16 mouse cellular contexts compared by ENCODE assay signal in the genomic region with DNA sequence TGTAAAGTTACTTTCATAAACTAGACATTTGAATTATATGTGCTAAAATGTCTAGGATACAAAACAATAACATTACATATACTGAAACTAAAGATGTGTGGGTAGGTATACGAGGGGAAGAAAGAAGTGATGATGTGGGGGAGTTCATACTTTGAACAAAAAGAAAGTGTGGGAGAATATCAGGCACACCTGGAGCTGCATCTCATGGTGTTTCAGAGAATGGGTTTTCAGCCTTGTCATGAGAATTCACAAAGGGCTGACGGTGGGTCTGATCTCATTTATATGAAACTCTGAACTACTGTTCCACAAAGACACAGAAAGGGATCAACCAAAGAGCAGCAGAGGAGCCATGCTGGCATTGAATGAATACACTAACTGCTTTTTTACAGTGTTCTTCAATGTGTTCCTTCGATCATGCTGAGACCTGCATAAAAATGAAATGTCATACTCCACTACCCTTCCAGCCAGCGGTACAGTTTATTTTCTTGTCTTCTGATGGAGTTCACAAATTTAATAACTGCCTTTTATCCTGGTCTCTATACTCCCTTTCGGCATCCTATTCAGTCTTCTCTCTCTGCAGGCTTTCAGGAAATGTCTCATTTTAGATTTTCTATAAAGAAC.
"Had no signal": no experiment of that assay in that cellular context is flagged by ENCODE, and none has a peak within 500 bp of the region (broad histone marks: within the 10 kb centered on the region; RNA-seq: fewer than 3 reads in every experiment).

No protein-coding gene starts in this region.

- H3K4me2 ChIP-seq: liver, embryonic 13.5 days; neural tube, embryonic 13.5 days; stomach, embryonic 15.5 days had no signal

- H3K36me3 ChIP-seq: liver, embryonic 13.5 days; neural tube, embryonic 13.5 days; stomach, embryonic 15.5 days had no signal

- H3K9me3 ChIP-seq: liver, embryonic 13.5 days; neural tube, embryonic 13.5 days; stomach, embryonic 15.5 days had no signal

- DNase-seq: kidney, adult 2 months; kidney, postnatal 25 days; layer of hippocampus, adult 9-11 months; liver, embryonic 13.5 days; lung, adult 2 months; retina, postnatal 1 day; right cerebral cortex, postnatal 25 days; spleen, adult 18-20 months; thymus, postnatal 25 days had no signal

- H3K27me3 ChIP-seq: liver, embryonic 13.5 days; neural tube, embryonic 13.5 days; stomach, embryonic 15.5 days had no signal

- ATAC-seq: intestine, postnatal 0 days had no signal

- H3K4me3 ChIP-seq: layer of hippocampus, adult 2 months; liver, embryonic 13.5 days; myocyte; neural tube, embryonic 13.5 days; stomach, embryonic 15.5 days had no signal

- H3K27ac ChIP-seq: kidney, postnatal 0 days; layer of hippocampus, adult 2 months; liver, embryonic 13.5 days; macrophage; neural tube, embryonic 13.5 days; stomach, embryonic 15.5 days had no signal

- H3K4me1 ChIP-seq: liver, embryonic 13.5 days; neural tube, embryonic 13.5 days; stomach, embryonic 15.5 days had no signal

- H3K9ac ChIP-seq: liver, embryonic 13.5 days; neural tube, embryonic 13.5 days; stomach, embryonic 15.5 days had no signal
